In the genomic region with DNA sequence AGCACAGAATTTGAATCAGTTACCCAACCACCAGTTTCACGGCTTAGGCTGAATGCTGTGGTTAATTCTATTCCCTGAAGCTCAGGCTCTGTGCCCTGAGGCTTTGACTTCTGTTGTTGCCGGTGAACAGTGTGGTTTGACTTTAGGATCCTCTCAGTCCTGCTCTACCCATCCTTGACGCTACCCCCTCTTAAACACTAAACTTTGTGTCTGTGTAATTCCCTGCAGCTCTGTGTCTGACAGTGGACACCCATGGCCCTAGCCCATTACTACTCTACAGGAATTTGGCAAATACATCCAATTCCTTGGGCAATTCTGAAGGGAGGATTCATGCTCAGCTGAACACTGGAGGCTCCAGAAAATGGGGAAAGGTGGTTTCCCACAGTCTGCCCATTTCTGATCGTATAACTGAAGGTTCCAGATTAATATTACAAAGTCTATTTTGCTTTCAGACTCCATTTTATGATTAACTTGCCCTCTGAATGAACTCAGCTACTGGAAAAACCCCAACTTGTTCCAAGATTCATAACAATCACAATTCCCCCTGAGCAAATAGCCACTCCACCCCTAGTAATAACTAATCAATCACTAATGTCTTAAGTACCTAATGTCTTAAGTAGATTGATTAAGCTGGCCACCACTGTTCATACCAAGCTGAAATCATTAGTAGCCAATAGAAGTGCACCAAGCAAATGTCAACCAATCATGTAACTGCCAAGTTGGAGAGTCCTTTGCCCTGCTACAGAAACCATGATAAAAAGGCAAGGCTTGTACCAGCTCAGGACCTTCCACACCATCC, we compare ENCODE assay signal across 17 mouse cellular contexts.
DNase-seq lines count a peak whose midpoint lies in the region; ATAC-seq lines count a peak whose summit lies in the region.
"Had no signal": no experiment of that assay in that cellular context is flagged by ENCODE, and none has a peak within 500 bp of the region (broad histone marks: within the 10 kb centered on the region; RNA-seq: fewer than 3 reads in every experiment).

No protein-coding gene starts in this region.

- H3K27me3 ChIP-seq in kidney, embryonic 14.5 days (ENCODE audit: control insufficient read depth, insufficient read depth, low read length), result no peaks in the 10 kb centered on the region
- H3K27me3 ChIP-seq: forebrain, embryonic 13.5 days; heart, embryonic 13.5 days had no signal

- H3K36me3 ChIP-seq in kidney, embryonic 14.5 days (ENCODE audit: control insufficient read depth, insufficient read depth, low read length), result no peaks in the 10 kb centered on the region
- H3K36me3 ChIP-seq: embryonic facial prominence, embryonic 10.5 days; heart, embryonic 13.5 days had no signal

- 0 out of 2 replicates have a peak, but pooled peaks have one; percentile 46 for ATAC-seq in kidney, embryonic 14.5 days (ENCODE audit: low FRiP score, low TSS enrichment)
- ATAC-seq: forebrain, embryonic 13.5 days had no signal

- no peaks in the 10 kb centered on the region for H3K4me1 ChIP-seq in kidney, embryonic 14.5 days (ENCODE audit: control insufficient read depth, insufficient read depth, low read length)
- H3K4me1 ChIP-seq: embryonic facial prominence, embryonic 10.5 days; forebrain, embryonic 13.5 days; heart, embryonic 13.5 days had no signal

- H3K9me3 ChIP-seq in kidney, embryonic 14.5 days (ENCODE audit: control insufficient read depth, low read length), result no peaks in the 10 kb centered on the region
- H3K9me3 ChIP-seq: embryonic facial prominence, embryonic 10.5 days; forebrain, embryonic 13.5 days; heart, embryonic 13.5 days had no signal

- 69% methylated on average over 4 of the region's 4 CpGs for WGBS in kidney, embryonic 14.5 days

- no peak overlapping the region for H3K4me3 ChIP-seq in kidney, embryonic 14.5 days (ENCODE audit: low read length)
- H3K4me3 ChIP-seq: embryonic facial prominence, embryonic 10.5 days; forebrain, embryonic 13.5 days; gastrocnemius, adult 2 months; heart, embryonic 13.5 days had no signal

- no peak overlapping the region for H3K9ac ChIP-seq in kidney, embryonic 14.5 days (ENCODE audit: low read depth, low read length)
- H3K9ac ChIP-seq: forebrain, embryonic 13.5 days; heart, embryonic 13.5 days had no signal

- H3K27ac ChIP-seq in kidney, embryonic 14.5 days (ENCODE audit: low read depth, low read length), result no peak overlapping the region
- H3K27ac ChIP-seq: embryonic facial prominence, embryonic 10.5 days; forebrain, embryonic 13.5 days; gastrocnemius, adult 2 months; heart, embryonic 13.5 days had no signal

- intact Hi-C loops in left cerebral cortex, postnatal 36 days (cut with DNase I), result no loop called here

- no peak overlapping the region for H3K4me2 ChIP-seq in kidney, embryonic 14.5 days (replicated peaks; ENCODE audit: low read depth, low read length)
- H3K4me2 ChIP-seq: forebrain, embryonic 13.5 days; heart, embryonic 13.5 days had no signal

- peak; percentile 5 for DNase-seq in kidney, adult 18-20 months
- no peak for DNase-seq in kidney, postnatal 14 days
- DNase-seq in Muller cell, postnatal 12 days (ENCODE audit: inconsistent ontology term), result peak; percentile 58
- DNase-seq in kidney, postnatal 36 days, result peak; percentile 7 to 12
- DNase-seq in adrenal gland, postnatal 4 days (ENCODE audit: low spot score in 2 of 2), result no peak
- no peak for DNase-seq in left cerebral cortex, postnatal 36 days (ENCODE audit: low spot score in 2 of 2)
- DNase-seq: adrenal gland, adult 2 months; adrenal gland, postnatal 25 days; cerebellum, adult 2 months; cerebellum, postnatal 10 days; gastrocnemius, adult 2 months; gastrocnemius, postnatal 25 days; heart, postnatal 36 days had no signal

Comparison
In these comparisons a context has a peak if more than half of its experiments do, and no peak if none do; other contexts are left out.
1. DNase-seq: peak in kidney, adult 18-20 months (single experiment), Muller cell, postnatal 12 days (single experiment) and kidney, postnatal 36 days (2 of 2); none in kidney, postnatal 14 days (single experiment), adrenal gland, postnatal 4 days (0 of 2) and left cerebral cortex, postnatal 36 days (0 of 2).